Mouse (Mus musculus) cerebellum, postnatal 14 days (tissue): ENCODE measurements around the gene Olfr104-ps.

ENCODE experiments used
- DNase-seq, 2 experiments: peaks; one replicate each; pipeline ENCODE4 v3.0.0; 2021; ENCODE audit warnings: mixed read lengths in 2 of 2

The Olfr104-ps gene

GRCm38 (mm10) chr17:37359282-37359681, at the start of gene Olfr104-ps:
Gene Olfr104-ps (plus strand): TSS chr17:37359582.
- DNase-seq = no peak

GRCm38 (mm10) chr17:37310146-37310699, 49.2 kb upstream of the Olfr104-ps start:
- no peak for DNase-seq

- no peak for DNase-seq
Observed at GRCm38 (mm10) chr17:37316954-37317353, 42.4 kb upstream of the Olfr104-ps start, which contains the start of gene Olfr102. Gene Olfr102 (minus strand): TSS chr17:37317054.

GRCm38 (mm10) chr17:37339598-37339997, 19.8 kb upstream of the Olfr104-ps start, which contains the start of gene Olfr103:
Gene Olfr103 (minus strand): TSS chr17:37339698.
- no peak for DNase-seq

GRCm38 (mm10) chr17:37378733-37379132, 19.4 kb downstream of the Olfr104-ps start, which contains the start of gene Olfr105-ps:
Gene Olfr105-ps (plus strand): TSS chr17:37379033.
- no peak for DNase-seq

- no peak for DNase-seq
Observed at GRCm38 (mm10) chr17:37390093-37390492, 30.7 kb downstream of the Olfr104-ps start, which contains the start of gene Olfr106-ps. Gene Olfr106-ps (plus strand): TSS chr17:37390393.

- DNase-seq = no peak
Observed at GRCm38 (mm10) chr17:37398926-37399325, 39.5 kb downstream of the Olfr104-ps start, which contains the start of gene Olfr107. Gene Olfr107 (plus strand): TSS chr17:37399226.

- no peak for DNase-seq
Observed at GRCm38 (mm10) chr17:37413380-37413779, 54.0 kb downstream of the Olfr104-ps start.
